ENCODE assay signal across 8 mouse cellular contexts in genomic region chr2:102032713-102033343, GRCm38 (mm10).
DNase-seq lines count a peak whose midpoint lies in the region; ATAC-seq and TF ChIP-seq lines count a peak whose summit lies in the region.

No protein-coding gene starts in this region.

- no peaks in the 10 kb centered on the region for H3K27me3 ChIP-seq in liver, postnatal 0 days (ENCODE audit: insufficient read depth, low read length)
- H3K27me3 ChIP-seq in forebrain, embryonic 16.5 days (replicated peaks; ENCODE audit: control insufficient read depth, insufficient read depth, low read length) = no peaks in the 10 kb centered on the region
- H3K27me3 ChIP-seq in stomach, postnatal 0 days (ENCODE audit: control insufficient read depth, insufficient read depth, low read length) = no peaks in the 10 kb centered on the region

- TF ChIP-seq EP300 in liver, postnatal 0 days (IDR thresholded peaks at IDR 0.05; ENCODE audit: low read depth) = no peak
- TF ChIP-seq EP300 in stomach, postnatal 0 days (optimal IDR thresholded peaks at IDR 0.05) = no peak

- H3K4me3 ChIP-seq in liver, postnatal 0 days (ENCODE audit: low read depth, low read length) = no peak overlapping the region
- no peak overlapping the region for H3K4me3 ChIP-seq in forebrain, embryonic 16.5 days (replicated peaks; ENCODE audit: low read length)
- H3K4me3 ChIP-seq in stomach, postnatal 0 days (ENCODE audit: low read depth, low read length) = no peak overlapping the region

- H3K9ac ChIP-seq in liver, postnatal 0 days (replicated peaks) = no peak overlapping the region
- no peak overlapping the region for H3K9ac ChIP-seq in forebrain, embryonic 16.5 days (replicated peaks; ENCODE audit: low read depth, low read length)
- H3K9ac ChIP-seq in stomach, postnatal 0 days (ENCODE audit: low read length) = no peak overlapping the region

- TF ChIP-seq CTCF in liver, postnatal 0 days (IDR thresholded peaks at IDR 0.05; ENCODE audit: low read depth) = no peak; the same call in 1 of the 2 replicates
- peak; percentile 38; the same call in 1 of the 2 replicates for TF ChIP-seq CTCF in stomach, postnatal 0 days (IDR thresholded peaks at IDR 0.05; ENCODE audit: low read depth)

- ATAC-seq in liver, postnatal 0 days = no peak
- ATAC-seq in forebrain, embryonic 16.5 days = no peak
- no peak for ATAC-seq in stomach, postnatal 0 days (ENCODE audit: low FRiP score, low TSS enrichment)
- no peak for ATAC-seq in granulocyte monocyte progenitor cell, adult 5-6 weeks (replicated peaks; ENCODE audit: poor library complexity, severe bottlenecking)
- no peak for ATAC-seq in megakaryocyte, adult 5-6 weeks (ENCODE audit: poor library complexity, severe bottlenecking)

- intact Hi-C loops in left cerebral cortex, postnatal 14 days (cut with DNase I) = loop anchor here (5.0 kb wide), 3 partner anchors 51 to 126 kb away; no protein-coding TSS in a partner anchor

- 72% methylated on average over 9 of the region's 9 CpGs for WGBS in liver, postnatal 0 days (ENCODE audit: insufficient replicate concordance)
- WGBS in forebrain, embryonic 16.5 days = 52% methylated on average over 9 of the region's 9 CpGs
- 78% methylated on average over 9 of the region's 9 CpGs for WGBS in stomach, postnatal 0 days

- H3K9me3 ChIP-seq in liver, postnatal 0 days (ENCODE audit: low read length) = no peaks in the 10 kb centered on the region
- H3K9me3 ChIP-seq in forebrain, embryonic 16.5 days (ENCODE audit: control insufficient read depth, low read length) = no peaks in the 10 kb centered on the region
- no peaks in the 10 kb centered on the region for H3K9me3 ChIP-seq in stomach, postnatal 0 days (ENCODE audit: control insufficient read depth, low read length)

- H3K36me3 ChIP-seq in liver, postnatal 0 days (replicated peaks; ENCODE audit: insufficient read depth, low read length) = no peaks in the 10 kb centered on the region
- H3K36me3 ChIP-seq in forebrain, embryonic 16.5 days (ENCODE audit: control insufficient read depth, insufficient read depth) = no peaks in the 10 kb centered on the region
- H3K36me3 ChIP-seq in stomach, postnatal 0 days (ENCODE audit: control insufficient read depth, insufficient read depth, low read length) = no peaks in the 10 kb centered on the region

- H3K4me2 ChIP-seq in liver, postnatal 0 days (ENCODE audit: low read depth, low read length) = no peak overlapping the region
- H3K4me2 ChIP-seq in forebrain, embryonic 16.5 days (ENCODE audit: low read length) = no peak overlapping the region
- H3K4me2 ChIP-seq in stomach, postnatal 0 days (replicated peaks; ENCODE audit: low read depth) = no peak overlapping the region

- peaks cover 18% of the 10 kb centered on the region for H3K4me1 ChIP-seq in liver, postnatal 0 days (ENCODE audit: insufficient read depth)
- H3K4me1 ChIP-seq in forebrain, embryonic 16.5 days (replicated peaks; ENCODE audit: control insufficient read depth, insufficient read depth, low read length) = peaks cover 47% of the 10 kb centered on the region
- no peaks in the 10 kb centered on the region for H3K4me1 ChIP-seq in stomach, postnatal 0 days (replicated peaks; ENCODE audit: control insufficient read depth, insufficient read depth)

- DNase-seq in liver = peak; percentile 14
- no peak for DNase-seq in liver, postnatal 0 days
- peak; percentile 77 to 86 for DNase-seq in left cerebral cortex, postnatal 14 days (ENCODE audit: low spot score in 2 of 2)
- no peak for DNase-seq in stomach, postnatal 0 days (ENCODE audit: low spot score)
- no peak for DNase-seq in urinary bladder, postnatal 14 days (ENCODE audit: low spot score)

- H3K27ac ChIP-seq in liver, postnatal 0 days (ENCODE audit: low read depth) = no peak overlapping the region
- peak overlapping the region; percentile 29; the same call in 1 of the 2 replicates for H3K27ac ChIP-seq in forebrain, embryonic 16.5 days (ENCODE audit: low read length)
- H3K27ac ChIP-seq in stomach, postnatal 0 days (replicated peaks) = no peak overlapping the region

Comparison
In these comparisons a context has a peak if more than half of its experiments do, and no peak if none do; other contexts are left out.
1. DNase-seq: peak in liver (single experiment) and left cerebral cortex, postnatal 14 days (2 of 2); none in liver, postnatal 0 days (single experiment), stomach, postnatal 0 days (single experiment) and urinary bladder, postnatal 14 days (single experiment).